Mouse (Mus musculus) ES-E14 (cell line): ENCODE results near the gene Pcbp3. TPM values are rescaled to one million over a fixed set of nuclear protein-coding genes. Genes with fewer than 3 reads are reported as not detected.
"Not testable (repeated sequence)": the region's sequence is repeated elsewhere in the genome, so short reads cannot be mapped to it uniquely, and the experiment has no call there.

Source experiments
- DNase-seq: peaks from one replicate; pipeline ENCODE4 v3.0.0-alpha.2; 2013; ENCODE audit warnings: low read depth, low spot score
- H3K27ac ChIP-seq: 2 replicates; pipeline ENCODE4 v1.5.1; 2012; ENCODE audit warnings: low read depth, mild to moderate bottlenecking, low read length, moderate library complexity, mixed read lengths; ENCODE audit not compliant: poor library complexity, insufficient read depth, severe bottlenecking
- H3K36me3 ChIP-seq: 2 replicates; pipeline ENCODE4 v1.6.1; 2012; ENCODE audit warnings: mild to moderate bottlenecking, low read length, moderate library complexity, mixed read lengths; ENCODE audit not compliant: control insufficient read depth, poor library complexity, insufficient read depth, severe bottlenecking
- H3K4me1 ChIP-seq, 2 experiments: fragments of 150-350 bp in 1 of 2; sonication (generic) in 1 of 2; 2 replicates each; pipeline ENCODE4 v1.6.1; 2012; ENCODE audit warnings: low read length in 2 of 2, mild to moderate bottlenecking in 1 of 2, mixed read lengths in 1 of 2; ENCODE audit not compliant: control insufficient read depth in 2 of 2, insufficient read depth in 2 of 2, poor library complexity in 1 of 2
- H3K4me3 ChIP-seq, 2 experiments: fragments of 150-350 bp in 1 of 2; sonication (generic) in 1 of 2; 2 replicates each; pipeline ENCODE4 v1.5.1; 2012; ENCODE audit warnings: low read length in 2 of 2, low read depth in 1 of 2, mild to moderate bottlenecking in 1 of 2, mixed read lengths in 1 of 2; ENCODE audit not compliant: insufficient read depth in 1 of 2, poor library complexity in 1 of 2, severe bottlenecking in 1 of 2
- H3K9ac ChIP-seq: 2 replicates; pipeline ENCODE4 v1.6.1; 2012; ENCODE audit warnings: low read depth, mild to moderate bottlenecking, low read length, mixed read lengths; ENCODE audit not compliant: poor library complexity, insufficient read depth, severe bottlenecking
- H3K9me3 ChIP-seq: fragments of 150-350 bp; sonication (generic); 2 replicates; pipeline ENCODE4 v1.6.1; 2012; ENCODE audit warnings: low read depth, mild to moderate bottlenecking, low read length; ENCODE audit not compliant: control insufficient read depth, insufficient read depth
- CHD2 ChIP-seq: IDR thresholded peaks from 2 replicates; pipeline ENCODE4 v1.6.1; 2014; ENCODE audit warnings: mild to moderate bottlenecking, low read depth, low read length, inconsistent platforms
- HCFC1 ChIP-seq: IDR thresholded peaks from 2 replicates; pipeline ENCODE4 v1.6.1; 2012; ENCODE audit warnings: low read length, inconsistent platforms, borderline replicate concordance; ENCODE audit not compliant: insufficient read depth
- MAFK ChIP-seq: IDR thresholded peaks from 2 replicates; pipeline ENCODE4 v1.6.1; 2014; ENCODE audit warnings: mild to moderate bottlenecking, low read depth, low read length, inconsistent platforms; ENCODE audit not compliant: insufficient read depth
- ZC3H11A ChIP-seq: IDR thresholded peaks from 2 replicates; pipeline ENCODE4 v1.6.1; 2012; ENCODE audit warnings: low read depth, mild to moderate bottlenecking, inconsistent platforms, low read length, borderline replicate concordance
- ZNF384 ChIP-seq: IDR thresholded peaks from 2 replicates; pipeline ENCODE4 v1.6.1; 2012; ENCODE audit warnings: low read depth, low read length, inconsistent platforms
- in situ Hi-C, 2 experiments: fragments of 600-800 bp; cut with MboI; formaldehyde crosslinking; loops; one replicate each; pipeline ENCODE4 v1.15.1; 2025; ENCODE audit warnings: low sequenced_read_pairs in 2 of 2, inconsistent platforms in 1 of 2; ENCODE audit not compliant: unreplicated experiment in 2 of 2
- total RNA-seq: library from RNA; depleted of rRNA; stranded (reverse); fragments of 300-350 nt; gene quantifications from 2 replicates; pipeline ENCODE4 v1.2.3, GENCODE M21; 2012

Gene Pcbp3
- total RNA-seq, 1 experiment, result 7.9 TPM

DNA sequence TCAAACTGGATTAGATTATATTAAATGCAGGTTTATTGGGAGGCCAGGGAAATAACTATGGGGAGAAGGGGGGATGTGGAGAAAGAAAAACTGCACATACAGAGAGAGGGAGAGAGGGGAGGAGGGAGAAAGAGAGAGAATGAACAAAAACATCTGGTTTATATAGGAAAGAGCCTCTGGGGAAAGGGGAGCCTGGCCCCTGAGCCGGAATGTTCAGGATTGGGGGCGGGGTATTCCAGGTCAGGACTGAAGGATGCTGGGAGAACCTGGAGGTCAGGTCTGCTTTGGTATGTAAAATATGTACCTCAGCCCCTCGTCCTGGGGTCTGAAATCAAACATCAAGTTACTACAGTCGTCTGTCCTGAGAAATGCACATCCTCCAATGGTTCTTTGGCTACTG lies 15.0 kb upstream of the Pcbp3 start:
- Histone ChIP-seq H3K36me3 (no peaks in the 10 kb centered on the region), H3K9me3 (no peaks in the 10 kb centered on the region), H3K4me3 (no peak overlapping the region), H3K4me1 (peaks cover 0 to 2% of the 10 kb centered on the region in 2 experiments; a peak in 2 of 4 replicates), H3K27ac (no peak overlapping the region), H3K9ac (no peak overlapping the region)
- in situ Hi-C loops, result no loop called here
- no peak for TF ChIP-seq CHD2
- TF ChIP-seq ZNF384, result no peak
- no peak for TF ChIP-seq ZC3H11A
- no peak for TF ChIP-seq MAFK
- no peak for TF ChIP-seq HCFC1
- no peak for DNase-seq

DNA sequence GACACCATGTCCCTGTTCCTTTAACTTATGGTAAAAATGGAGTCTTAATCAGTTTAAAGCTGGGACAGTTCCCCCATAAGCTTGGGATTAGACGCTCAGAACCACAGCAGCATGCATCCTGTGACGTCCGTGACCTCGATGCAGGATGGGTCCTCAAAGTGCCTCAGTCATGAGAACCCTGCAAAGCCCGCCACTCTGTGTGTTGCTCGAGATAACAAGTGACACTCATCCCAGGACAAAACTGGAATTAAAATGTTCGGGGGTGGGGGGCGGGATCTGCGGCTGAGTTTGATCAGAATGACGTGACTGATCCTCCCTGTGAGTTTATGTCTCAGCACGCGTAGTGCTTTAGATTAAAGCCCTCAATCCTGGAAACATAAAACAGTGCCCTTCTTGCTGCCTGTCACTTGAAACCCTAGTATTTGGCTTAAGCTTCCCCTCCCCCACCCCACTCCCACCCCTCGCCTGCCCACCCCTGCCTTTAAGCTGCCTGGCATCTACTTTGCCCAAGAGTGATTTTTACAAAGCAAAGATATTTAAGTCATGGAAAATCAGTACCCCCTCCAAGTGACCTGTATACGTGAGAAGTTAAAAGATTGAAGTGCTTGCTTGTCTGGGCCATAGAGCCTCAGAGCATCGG lies 12.2 kb upstream of the Pcbp3 start:
- Histone ChIP-seq H3K9ac (no peak overlapping the region), H3K4me1 (peaks cover 0 to 2% of the 10 kb centered on the region in 2 experiments; a peak in 2 of 4 replicates), H3K27ac (no peak overlapping the region), H3K4me3 (no peak overlapping the region), H3K9me3 (no peaks in the 10 kb centered on the region), H3K36me3 (no peaks in the 10 kb centered on the region)
- no peak for DNase-seq
- in situ Hi-C loops, result no loop called here
- TF ChIP-seq CHD2, result no peak
- no peak for TF ChIP-seq MAFK
- no peak for TF ChIP-seq ZNF384
- TF ChIP-seq HCFC1, result no peak
- no peak for TF ChIP-seq ZC3H11A

DNA sequence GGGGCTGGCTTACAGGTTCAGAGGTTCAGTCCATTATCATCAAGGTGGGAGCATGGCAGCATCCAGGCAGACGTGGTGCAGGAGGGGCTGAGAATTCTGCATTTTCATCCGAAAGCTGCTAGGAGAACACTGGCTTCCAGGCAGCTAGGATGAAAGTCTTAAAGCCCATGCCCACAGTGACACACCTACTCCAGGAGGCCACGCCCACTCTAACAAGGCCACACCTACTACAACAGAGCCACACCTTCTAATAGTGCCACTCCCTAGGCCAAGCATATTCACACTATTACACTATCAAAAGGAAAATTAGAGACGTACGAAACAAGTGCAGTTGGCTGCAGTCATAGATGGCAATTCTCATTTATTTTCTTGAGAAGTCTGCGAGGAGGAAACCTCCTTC lies 10.6 kb upstream of the Pcbp3 start:
- H3K9ac ChIP-seq, H3K27ac ChIP-seq, H3K4me3 ChIP-seq, H3K9me3 ChIP-seq, DNase-seq, H3K4me1 ChIP-seq, H3K36me3 ChIP-seq, in situ Hi-C loops: not testable (repeated sequence)

DNA sequence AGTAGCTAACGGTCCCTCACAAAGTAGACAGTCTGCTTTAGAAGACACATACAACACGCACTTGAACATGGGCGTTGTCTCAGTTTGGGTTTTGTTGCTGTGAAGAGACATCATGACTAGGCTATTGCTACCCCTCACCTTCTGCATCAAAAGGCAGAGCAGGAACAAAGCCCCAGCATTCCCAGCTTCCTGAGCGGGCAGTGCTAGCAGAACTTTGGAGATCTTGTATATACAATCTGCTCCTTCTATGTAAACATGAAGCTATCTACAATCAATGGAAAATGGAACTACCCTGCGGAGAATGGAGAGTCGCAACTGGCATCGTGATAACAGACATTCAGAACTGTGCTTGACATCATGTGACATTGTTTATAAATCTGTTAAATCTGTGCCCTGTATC lies 9.3 kb upstream of the Pcbp3 start:
- Histone ChIP-seq H3K27ac (no peak overlapping the region), H3K9me3 (no peaks in the 10 kb centered on the region), H3K4me1 (peaks cover 0 to 5% of the 10 kb centered on the region in 2 experiments; a peak in 1 of 4 replicates), H3K4me3 (no peak overlapping the region), H3K36me3 (no peaks in the 10 kb centered on the region), H3K9ac (no peak overlapping the region)
- TF ChIP-seq CHD2 (no peak), ZC3H11A (no peak), MAFK (no peak), ZNF384 (no peak), HCFC1 (no peak)
- no peak for DNase-seq
- in situ Hi-C loops, result no loop called here

DNA sequence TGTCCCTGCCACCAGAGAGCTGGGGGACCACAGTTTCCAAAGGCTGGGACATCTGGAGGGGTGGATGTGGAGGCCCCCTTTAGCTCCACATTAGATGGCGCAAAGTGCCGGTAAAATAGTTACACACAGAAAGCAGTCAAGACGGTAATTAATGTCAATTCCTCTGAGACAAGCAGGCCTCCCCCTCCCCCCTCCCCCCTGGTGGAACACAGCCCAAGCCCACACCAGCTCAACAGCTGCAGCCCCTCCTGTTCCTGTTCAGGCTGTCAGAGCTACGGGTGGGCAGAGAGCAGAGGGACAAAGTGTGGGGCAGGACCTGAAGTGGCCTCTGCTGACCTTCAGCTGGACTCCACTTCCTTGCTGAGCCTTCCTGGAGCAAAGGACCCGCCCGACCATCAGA lies 2.7 kb upstream of the Pcbp3 start:
- Histone ChIP-seq H3K27ac (no peak overlapping the region), H3K9ac (no peak overlapping the region), H3K4me3 (no peak overlapping the region), H3K4me1 (peaks cover 2 to 19% of the 10 kb centered on the region in 2 experiments; a peak in 2 of 4 replicates), H3K36me3 (no peaks in the 10 kb centered on the region), H3K9me3 (no peaks in the 10 kb centered on the region)
- no peak for DNase-seq
- TF ChIP-seq ZC3H11A (no peak), MAFK (no peak), HCFC1 (no peak), CHD2 (no peak), ZNF384 (no peak)
- in situ Hi-C loops, result no loop called here
